Mouse (Mus musculus) intestine, embryonic 14.5 days (tissue): ENCODE measurements at regions not wholly inside any gene's neighbourhood (a gene's known extent, or its start where the extent isn't known, plus 50 kb on each side); places are given as distances from the start of the nearest gene placed in this dataset.

Experiments
- ATAC-seq: fragments of 200-750 bp; cut with Nextera tagmentation; replicated peaks from 2 replicates; pipeline ENCODE4 v1.8.0; 2017; ENCODE audit warnings: low read depth, moderate number of reproducible peaks, moderate TSS enrichment, moderate library complexity; ENCODE audit not compliant: low FRiP score, low TSS enrichment
- DNase-seq: peaks from one replicate; pipeline ENCODE4 v3.0.0-alpha.2; 2018; ENCODE audit warnings: low spot score
- H3K27ac ChIP-seq: fragments of 300-500 bp; sonication (generic); 2 replicates; pipeline ENCODE4 v1.5.1; 2014; ENCODE audit warnings: low read depth, mild to moderate bottlenecking, control low read depth
- H3K27me3 ChIP-seq: fragments of 300-500 bp; sonication (generic); replicated peaks from 2 replicates; pipeline ENCODE4 v1.6.1; 2014; ENCODE audit warnings: low read length, control low read depth; ENCODE audit not compliant: control insufficient read depth, insufficient read depth
- H3K36me3 ChIP-seq: fragments of 300-500 bp; sonication (generic); 2 replicates; pipeline ENCODE4 v1.6.1; 2014; ENCODE audit warnings: low read length, control low read depth; ENCODE audit not compliant: control insufficient read depth, insufficient read depth
- H3K4me1 ChIP-seq: fragments of 300-500 bp; sonication (generic); replicated peaks from 2 replicates; pipeline ENCODE4 v1.6.1; 2014; ENCODE audit warnings: low read length, control low read depth, mixed read lengths; ENCODE audit not compliant: control insufficient read depth, insufficient read depth
- H3K4me2 ChIP-seq: fragments of 300-500 bp; sonication (generic); 2 replicates; pipeline ENCODE4 v1.6.1; 2014; ENCODE audit warnings: low read length
- H3K4me3 ChIP-seq: fragments of 300-500 bp; sonication (generic); 2 replicates; pipeline ENCODE4 v1.5.1; 2014; ENCODE audit warnings: low read depth, low read length, control low read depth, mixed read lengths
- H3K9ac ChIP-seq: fragments of 300-500 bp; sonication (generic); 2 replicates; pipeline ENCODE4 v1.6.1; 2014; ENCODE audit warnings: mild to moderate bottlenecking, low read length
- H3K9me3 ChIP-seq: fragments of 300-500 bp; sonication (generic); 2 replicates; pipeline ENCODE4 v1.6.1; 2016; ENCODE audit warnings: low read length, control low read depth; ENCODE audit not compliant: control insufficient read depth
- WGBS: fragments of 180-500 bp; shearing (Covaris S2); extraction: QIAGEN DNeasy Blood & Tissue Kit; methylation state at CpG from one replicate; pipeline ENCODE4 v1.1.7; 2014; 5-methylcytosine and 5-hydroxymethylcytosine counted together

DNA sequence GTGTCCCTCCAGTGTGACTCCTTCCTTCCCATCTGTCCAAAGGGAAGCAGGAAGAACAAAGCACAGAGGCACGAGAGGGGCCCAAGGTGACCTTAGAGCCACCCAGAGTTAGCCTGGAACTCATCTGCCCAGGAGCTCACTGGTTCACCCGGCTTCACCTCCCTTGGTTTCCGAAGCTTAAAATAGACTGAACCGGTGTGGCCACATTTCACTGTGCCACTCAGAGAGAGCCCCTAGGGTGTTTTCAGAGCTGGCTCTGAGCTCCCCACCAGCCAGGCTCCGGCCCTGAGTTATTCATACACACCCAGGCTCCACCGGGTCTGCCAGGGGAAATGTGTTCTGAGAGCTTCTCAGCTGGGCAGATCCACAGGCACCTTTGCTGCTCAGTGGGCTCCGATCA lies 53.0 kb upstream of the Adrb1 start:
- Histone ChIP-seq H3K9me3 (no peaks in the 10 kb centered on the region), H3K4me2 (no peak overlapping the region), H3K4me3 (no peak overlapping the region), H3K27ac (no peak overlapping the region), H3K36me3 (no peaks in the 10 kb centered on the region), H3K4me1 (0 out of 2 replicates have a peak, but pooled peaks cover 2% of the 10 kb centered on the region), H3K9ac (no peak overlapping the region), H3K27me3 (no peaks in the 10 kb centered on the region)
- 51% methylated on average over 7 of the region's 7 CpGs for WGBS
- no peak for DNase-seq
- ATAC-seq: no peak

GRCm38 (mm10) chr19:56669468-56669867 lies 52.5 kb upstream of the Adrb1 start:
- Histone ChIP-seq H3K9ac (no peak overlapping the region), H3K4me3 (no peak overlapping the region), H3K27me3 (no peaks in the 10 kb centered on the region), H3K4me2 (no peak overlapping the region), H3K36me3 (no peaks in the 10 kb centered on the region), H3K27ac (no peak overlapping the region), H3K9me3 (no peaks in the 10 kb centered on the region), H3K4me1 (0 out of 2 replicates have a peak, but pooled peaks cover 2% of the 10 kb centered on the region)
- DNase-seq (no peak), ATAC-seq (no peak)
- 67% methylated on average over 7 of the region's 7 CpGs for WGBS
